Mouse (Mus musculus): ENCODE results near the gene Gm45140. TPM values are rescaled to one million over a fixed set of nuclear protein-coding genes. Genes with fewer than 3 reads are reported as not detected.

Gene Gm45140
- polyA plus RNA-seq, 2 experiments = 2.7 to 9.1 TPM

- no peak overlapping the region for H3K4me3 ChIP-seq (replicated peaks; ENCODE audit: low read length)
- no peak overlapping the region for H3K4me2 ChIP-seq (replicated peaks; ENCODE audit: low read depth, low read length, severe bottlenecking)
- H3K9me3 ChIP-seq (ENCODE audit: control insufficient read depth, low read length) = no peaks in the 10 kb centered on the region
- H3K9ac ChIP-seq (ENCODE audit: low read depth, low read length, severe bottlenecking) = no peak overlapping the region
- no peak overlapping the region for H3K27ac ChIP-seq (replicated peaks; ENCODE audit: low read depth, low read length)
- no peak for TF ChIP-seq POLR2A (IDR thresholded peaks at IDR 0.05; ENCODE audit: borderline replicate concordance, extremely low read depth, insufficient read depth, insufficient read length)
- DNase-seq (ENCODE audit: low spot score) = no peak
- H3K4me1 ChIP-seq (ENCODE audit: control insufficient read depth, insufficient read depth, low read length) = peaks cover 4% of the 10 kb centered on the region; the same call in 1 of the 2 replicates
- no peaks in the 10 kb centered on the region for H3K27me3 ChIP-seq (ENCODE audit: control insufficient read depth, insufficient read depth, low read length)
- no peak for ATAC-seq (ENCODE audit: low FRiP score, low read depth)
- WGBS = 85% methylated on average over 8 of the region's 8 CpGs
- H3K36me3 ChIP-seq (ENCODE audit: control insufficient read depth, insufficient read depth, low read length) = no peaks in the 10 kb centered on the region
Observed at GRCm38 (mm10) chr6:87741978-87742377, 93.6 kb downstream of the Gm45140 start.

- no peak for TF ChIP-seq POLR2A (IDR thresholded peaks at IDR 0.05; ENCODE audit: borderline replicate concordance, extremely low read depth, insufficient read depth, insufficient read length)
- Histone ChIP-seq H3K4me1 (ENCODE audit: control insufficient read depth, insufficient read depth, low read length) (no peaks in the 10 kb centered on the region), H3K9ac (ENCODE audit: low read depth, low read length, severe bottlenecking) (no peak overlapping the region), H3K4me3 (replicated peaks; ENCODE audit: low read length) (no peak overlapping the region), H3K4me2 (replicated peaks; ENCODE audit: low read depth, low read length, severe bottlenecking) (no peak overlapping the region), H3K9me3 (ENCODE audit: control insufficient read depth, low read length) (no peaks in the 10 kb centered on the region), H3K36me3 (ENCODE audit: control insufficient read depth, insufficient read depth, low read length) (no peaks in the 10 kb centered on the region), H3K27me3 (ENCODE audit: control insufficient read depth, insufficient read depth, low read length) (no peaks in the 10 kb centered on the region), H3K27ac (replicated peaks; ENCODE audit: low read depth, low read length) (no peak overlapping the region)
- DNase-seq (ENCODE audit: low spot score) (no peak), ATAC-seq (ENCODE audit: low FRiP score, low read depth) (no peak)
Observed at GRCm38 (mm10) chr6:87740496-87740895, 95.1 kb downstream of the Gm45140 start.

GRCm38 (mm10) chr6:87739898-87740297 is 95.7 kb downstream of the Gm45140 start:
- no peak for TF ChIP-seq POLR2A (IDR thresholded peaks at IDR 0.05; ENCODE audit: borderline replicate concordance, extremely low read depth, insufficient read depth, insufficient read length)
- Histone ChIP-seq H3K4me1 (ENCODE audit: control insufficient read depth, insufficient read depth, low read length) (no peaks in the 10 kb centered on the region), H3K27me3 (ENCODE audit: control insufficient read depth, insufficient read depth, low read length) (no peaks in the 10 kb centered on the region), H3K9me3 (ENCODE audit: control insufficient read depth, low read length) (no peaks in the 10 kb centered on the region), H3K36me3 (ENCODE audit: control insufficient read depth, insufficient read depth, low read length) (no peaks in the 10 kb centered on the region), H3K4me2 (replicated peaks; ENCODE audit: low read depth, low read length, severe bottlenecking) (no peak overlapping the region), H3K27ac (replicated peaks; ENCODE audit: low read depth, low read length) (no peak overlapping the region), H3K4me3 (replicated peaks; ENCODE audit: low read length) (no peak overlapping the region), H3K9ac (ENCODE audit: low read depth, low read length, severe bottlenecking) (no peak overlapping the region)
- DNase-seq (ENCODE audit: low spot score) (no peak), ATAC-seq (ENCODE audit: low FRiP score, low read depth) (no peak)
- 43% methylated on average over 6 of the region's 6 CpGs for WGBS

Other genes with a start within 250 kb of the Gm45140 start
- gene Prokr1, start 245.1 kb downstream of the Gm45140 start, polyA plus RNA-seq (2012; rRNA removed) = 5.1 and 5.7 TPM in 2 replicates
- 4.4 and 4.7 TPM in 2 replicates for gene Prokr1, start 245.1 kb downstream of the Gm45140 start, polyA plus RNA-seq (2014; fragmentation: Nextera tagmentation; extraction: Ambion mirVana)
- gene Aplf, start 163.6 kb downstream of the Gm45140 start, polyA plus RNA-seq (2012; rRNA removed) = 7.5 and 10.3 TPM in 2 replicates
- 14.3 and 16.2 TPM in 2 replicates for gene Aplf, start 163.6 kb downstream of the Gm45140 start, polyA plus RNA-seq (2014; fragmentation: Nextera tagmentation; extraction: Ambion mirVana)
- 0.98 and 1.3 TPM in 2 replicates for gene Efcc1, start 104.9 kb downstream of the Gm45140 start, polyA plus RNA-seq (2012; rRNA removed)
- 0.64 and 0.80 TPM in 2 replicates for gene Efcc1, start 104.9 kb downstream of the Gm45140 start, polyA plus RNA-seq (2014; fragmentation: Nextera tagmentation; extraction: Ambion mirVana)
- gene Gp9, start 57.7 kb downstream of the Gm45140 start, polyA plus RNA-seq (2012; rRNA removed) = 1.4 and 2.5 TPM in 2 replicates
- 1.9 and 2.0 TPM in 2 replicates for gene Gp9, start 57.7 kb downstream of the Gm45140 start, polyA plus RNA-seq (2014; fragmentation: Nextera tagmentation; extraction: Ambion mirVana)
- 13.3 and 23.7 TPM in 2 replicates for gene Rab43, start 23.6 kb downstream of the Gm45140 start, polyA plus RNA-seq (2012; rRNA removed)
- 14.3 and 15.1 TPM in 2 replicates for gene Rab43, start 23.6 kb downstream of the Gm45140 start, polyA plus RNA-seq (2014; fragmentation: Nextera tagmentation; extraction: Ambion mirVana)
- 39.2 and 51.5 TPM in 2 replicates for gene Isy1, start 3.0 kb upstream of the Gm45140 start, polyA plus RNA-seq (2012; rRNA removed)
- 39.1 and 41.8 TPM in 2 replicates for gene Isy1, start 3.0 kb upstream of the Gm45140 start, polyA plus RNA-seq (2014; fragmentation: Nextera tagmentation; extraction: Ambion mirVana)
- 437 and 460 TPM in 2 replicates for gene Cnbp, start 15.3 kb upstream of the Gm45140 start, polyA plus RNA-seq (2012; rRNA removed)
- gene Cnbp, start 15.3 kb upstream of the Gm45140 start, polyA plus RNA-seq (2014; fragmentation: Nextera tagmentation; extraction: Ambion mirVana) = 1,093 and 1,108 TPM in 2 replicates
- 135 and 137 TPM in 2 replicates for gene Copg1, start 52.0 kb upstream of the Gm45140 start, polyA plus RNA-seq (2012; rRNA removed)
- 177 and 186 TPM in 2 replicates for gene Copg1, start 52.0 kb upstream of the Gm45140 start, polyA plus RNA-seq (2014; fragmentation: Nextera tagmentation; extraction: Ambion mirVana)
- 42.6 and 44.1 TPM in 2 replicates for gene Hmces, start 78.1 kb upstream of the Gm45140 start, polyA plus RNA-seq (2012; rRNA removed)
- 48.9 and 59.0 TPM in 2 replicates for gene Hmces, start 78.1 kb upstream of the Gm45140 start, polyA plus RNA-seq (2014; fragmentation: Nextera tagmentation; extraction: Ambion mirVana)
- 118 and 159 TPM in 2 replicates for gene H1fx, start 145.8 kb upstream of the Gm45140 start, polyA plus RNA-seq (2012; rRNA removed)
- 61.9 and 80.5 TPM in 2 replicates for gene H1fx, start 145.8 kb upstream of the Gm45140 start, polyA plus RNA-seq (2014; fragmentation: Nextera tagmentation; extraction: Ambion mirVana)
- 185 and 208 TPM in 2 replicates for gene Rab7, start 209.5 kb upstream of the Gm45140 start, polyA plus RNA-seq (2012; rRNA removed)
- gene Rab7, start 209.5 kb upstream of the Gm45140 start, polyA plus RNA-seq (2014; fragmentation: Nextera tagmentation; extraction: Ambion mirVana) = 217 and 225 TPM in 2 replicates
- 316 and 329 TPM in 2 replicates for gene Rpn1, start 248.7 kb upstream of the Gm45140 start, polyA plus RNA-seq (2012; rRNA removed)
- 381 and 396 TPM in 2 replicates for gene Rpn1, start 248.7 kb upstream of the Gm45140 start, polyA plus RNA-seq (2014; fragmentation: Nextera tagmentation; extraction: Ambion mirVana)